Comparison of ENCODE assay signal across 25 mouse cellular contexts in genomic region chr2:155886776-155887175, GRCm38 (mm10). TPM values are rescaled to one million over a fixed set of nuclear protein-coding genes. Genes with fewer than 3 reads are reported as not detected.
DNase-seq lines count a peak whose midpoint lies in the region; ATAC-seq and TF ChIP-seq lines count a peak whose summit lies in the region.
"Had no signal": no experiment of that assay in that cellular context is flagged by ENCODE, and none has a peak within 500 bp of the region (broad histone marks: within the 10 kb centered on the region; RNA-seq: fewer than 3 reads in every experiment).

No protein-coding gene starts in this region.

- H3K27me3 ChIP-seq in C2C12 (ENCODE audit: control insufficient read depth, insufficient read depth, insufficient read length) (no peaks in the 10 kb centered on the region), Patski (no peaks in the 10 kb centered on the region)
- H3K27me3 ChIP-seq: forebrain, embryonic 12.5 days; heart, embryonic 13.5 days; hindbrain, embryonic 12.5 days had no signal

- POLR2A ChIA-PET in Patski (lab: Charles Lee) = interaction anchor here (1.2 to 1.4 kb wide), 2 partner anchors 8 to 17 kb away, joined by 3 to 4 read pairs; no protein-coding TSS in a partner anchor

- no peaks in the 10 kb centered on the region for H3K79me3 ChIP-seq in C2C12 (ENCODE audit: low read depth)

- DNase-seq in lung, postnatal 25 days (ENCODE audit: low spot score) = peak; percentile 16
- no peak for DNase-seq in lung, postnatal 4 days
- peak; percentile 56 for DNase-seq in Patski (ENCODE audit: low read depth, low spot score)
- no peak for DNase-seq in heart, postnatal 36 days
- no peak for DNase-seq in layer of hippocampus, adult 11-12 months (ENCODE audit: low spot score)
- DNase-seq in thymus, postnatal 36 days = no peak
- DNase-seq: adrenal gland, postnatal 25 days; cerebellum, adult 18-20 months; cerebellum, adult 9-11 months; cerebellum, postnatal 36 days; forebrain, postnatal 0 days; gastrocnemius, postnatal 36 days; heart, postnatal 4 days had no signal

- ATAC-seq in Patski = peak; percentile 55
- ATAC-seq: activated CD4-positive, CD25-positive, alpha-beta regulatory T cell, adult 4 months; forebrain, postnatal 0 days; hindbrain, embryonic 16.5 days; inflammation-experienced regulatory T-cells, adult 6 months; intestine, postnatal 0 days had no signal

- H3K36me3 ChIP-seq in C2C12 (ENCODE audit: control insufficient read depth, insufficient read depth) = peaks cover 29% of the 10 kb centered on the region

- no peak overlapping the region for H3K4me3 ChIP-seq in C2C12 (ENCODE audit: insufficient read depth, poor library complexity, severe bottlenecking)
- H3K4me3 ChIP-seq: forebrain, embryonic 12.5 days; heart, embryonic 13.5 days; hindbrain, embryonic 12.5 days had no signal

- TF ChIP-seq CTCF in C2C12 (IDR thresholded peaks at IDR 0.05; ENCODE audit: control insufficient read depth, insufficient read depth, insufficient read length) = no peak
- TF ChIP-seq CTCF in Patski (IDR thresholded peaks at IDR 0.05) = no peak

- in situ Hi-C loops in Patski (cut with MboI; ENCODE audit: low pct_unique_long_range_greater_than_20kb) = no loop called here

- no peak overlapping the region for H3ac ChIP-seq in C2C12 (ENCODE audit: control insufficient read depth, insufficient read length, low read depth)

- CTCF ChIA-PET in Patski (lab: Charles Lee) = interaction anchor here (1.7 to 2.0 kb wide), 2 partner anchors 8 to 59 kb away, joined by 5 read pairs; partner anchors contain the start of gene Gdf5

- H3K79me2 ChIP-seq in C2C12 (ENCODE audit: control insufficient read depth, insufficient read depth) = peaks cover 26% of the 10 kb centered on the region

- intact Hi-C loops in heart, postnatal 36 days (cut with DNase I) = no loop called here

TF ChIP-seq in C2C12, 6 proteins besides CTCF, POLR2A, EP300 and RAD21:
- TF ChIP-seq MYOD1 (IDR thresholded peaks at IDR 0.05; ENCODE audit: control insufficient read depth, insufficient read length, low read depth) = no peak
- TF ChIP-seq FOSL1 (IDR thresholded peaks at IDR 0.05; ENCODE audit: insufficient read depth, low read length, poor library complexity, severe bottlenecking) = no peak
- no peak for TF ChIP-seq MAX (IDR thresholded peaks at IDR 0.05)
- peak; percentile 77 for TF ChIP-seq CEBPB (IDR thresholded peaks at IDR 0.05; ENCODE audit: low read depth)
- no peak for TF ChIP-seq USF1 (IDR thresholded peaks at IDR 0.05; ENCODE audit: low read depth)
- TF ChIP-seq MYOG (IDR thresholded peaks at IDR 0.05; ENCODE audit: control insufficient read depth, extremely low read depth, insufficient read length) = no peak

RNA-seq across cellular contexts. Expression of gene Uqcc1, which starts 43.3 kb away (rescaled TPM):
- polyA plus RNA-seq in C2C12 (2012; fragmentation: generic; extraction: Trizol) (47.6 TPM), Patski (2021) (73.4 TPM)
- 100 to 1,000 TPM; 235 to 283 TPM for total RNA-seq in heart, postnatal 36 days (2021)

RNA-seq across cellular contexts. Expression of gene Fam83c, which starts 52.1 kb away (rescaled TPM):
- polyA plus RNA-seq in C2C12 (2012; fragmentation: generic; extraction: Trizol) (0.02 TPM), Patski (2021) (0.10 TPM)
- total RNA-seq in heart, postnatal 36 days (2021) = not detected
- total RNA-seq: adrenal gland, adult 18-20 months; forebrain, postnatal 0 days; gastrocnemius, adult 18-20 months; gastrocnemius, postnatal 36 days; heart, postnatal 4 days had no signal
- polyA plus RNA-seq: activated CD4-positive, CD25-positive, alpha-beta regulatory T cell, adult 4 months; inflammation-experienced regulatory T-cells, adult 6 months had no signal

RNA-seq across cellular contexts. Expression of gene Gm15557, which starts 53.8 kb away (rescaled TPM):
- not detected for polyA plus RNA-seq in C2C12 (2012; fragmentation: generic; extraction: Trizol)
- not detected for polyA plus RNA-seq in Patski (2021)
- total RNA-seq in heart, postnatal 36 days (2021) = not detected
- total RNA-seq: adrenal gland, adult 18-20 months; adrenal gland, postnatal 25 days; ES-E14; forebrain, postnatal 0 days; gastrocnemius, adult 18-20 months; gastrocnemius, postnatal 36 days; heart, postnatal 4 days had no signal
- polyA plus RNA-seq: activated CD4-positive, CD25-positive, alpha-beta regulatory T cell, adult 4 months; forebrain, embryonic 12.5 days; forebrain, postnatal 0 days; heart, embryonic 13.5 days; heart, postnatal 0 days; hindbrain, embryonic 12.5 days; hindbrain, embryonic 16.5 days; inflammation-experienced regulatory T-cells, adult 6 months; intestine, postnatal 0 days had no signal

RNA-seq across cellular contexts. Expression of gene Gdf5, which starts 58.4 kb away (rescaled TPM):
- polyA plus RNA-seq in C2C12 (2012; fragmentation: generic; extraction: Trizol) = not detected
- 0.03 TPM for polyA plus RNA-seq in Patski (2021)
- not detected for total RNA-seq in heart, postnatal 36 days (2021)
- polyA plus RNA-seq: activated CD4-positive, CD25-positive, alpha-beta regulatory T cell, adult 4 months; inflammation-experienced regulatory T-cells, adult 6 months had no signal

Comparison
In these comparisons a context has a peak if more than half of its experiments do, and no peak if none do; other contexts are left out.
1. DNase-seq: peak in lung, postnatal 25 days (single experiment) and Patski (single experiment); none in lung, postnatal 4 days (0 of 2), heart, postnatal 36 days (0 of 2), layer of hippocampus, adult 11-12 months (single experiment) and thymus, postnatal 36 days (0 of 2).